Mouse (Mus musculus): ENCODE data around the gene Marc2.

GRCm38 (mm10) chr1:184878860-184879259 is 32.6 kb upstream of the Marc2 start:
- TF ChIP-seq EP300 (optimal IDR thresholded peaks at IDR 0.05) (no peak), CTCF (IDR thresholded peaks at IDR 0.05; ENCODE audit: low read depth) (no peak)

Measured in stomach, postnatal 0 days (tissue).